Mouse (Mus musculus) lung, postnatal 14 days (tissue): ENCODE measurements around the gene Vwa8.
A peak's percentile ranks its signal among the peaks of the same experiment; 100 is the strongest.

Source experiments
- DNase-seq: peaks from one replicate; pipeline ENCODE4 v3.0.0; 2021

Gene Vwa8

GRCm38 (mm10) chr14:78848941-78849911, at the start of gene Vwa8:
Gene Vwa8, plus strand, starts transcription at chr14:78849052.
- DNase-seq, result peak; percentile 85

DNA sequence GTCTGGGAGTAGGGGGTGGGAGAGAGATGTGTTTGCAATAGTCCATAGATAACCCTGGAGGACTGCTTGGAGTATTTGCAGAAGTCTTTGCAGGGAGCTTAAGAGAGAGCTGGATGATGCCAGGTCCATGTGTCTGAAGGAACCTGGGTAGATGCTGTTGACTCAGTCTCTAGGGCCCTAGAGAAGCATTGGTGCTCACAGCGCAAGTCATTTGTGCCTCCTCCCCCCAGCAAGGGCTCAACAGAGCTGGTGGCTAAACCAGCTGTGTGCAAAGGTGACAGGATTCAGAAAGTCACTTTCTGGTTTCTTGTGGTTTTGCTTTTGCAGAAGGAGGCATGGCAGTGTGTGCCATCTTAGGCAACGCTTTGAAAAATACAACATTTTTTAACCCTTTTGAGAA, 46.5 kb upstream of the Vwa8 start:
- no peak for DNase-seq

- no peak for DNase-seq
Observed at GRCm38 (mm10) chr14:78803924-78804323, 44.9 kb upstream of the Vwa8 start.

DNA sequence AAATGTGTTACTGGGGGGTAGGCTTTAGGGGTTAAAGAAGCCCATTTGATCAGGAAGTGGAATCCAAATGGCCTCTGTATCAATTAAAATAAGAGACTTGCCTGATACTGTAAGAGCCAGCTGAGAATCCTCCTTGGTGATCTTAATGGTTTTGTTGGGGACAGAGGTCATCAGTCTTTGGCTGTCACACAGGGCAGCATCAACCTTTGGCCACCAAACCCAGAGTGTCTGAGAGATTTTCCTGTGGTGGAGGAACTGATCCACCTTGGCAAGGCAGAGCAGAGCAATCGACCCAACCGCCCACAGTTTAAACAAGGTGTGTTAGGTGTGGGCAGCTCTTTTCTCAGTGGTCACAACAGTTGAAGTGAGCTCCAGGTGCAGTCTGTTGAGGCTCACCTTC, 36.0 kb upstream of the Vwa8 start:
- no peak for DNase-seq

DNA sequence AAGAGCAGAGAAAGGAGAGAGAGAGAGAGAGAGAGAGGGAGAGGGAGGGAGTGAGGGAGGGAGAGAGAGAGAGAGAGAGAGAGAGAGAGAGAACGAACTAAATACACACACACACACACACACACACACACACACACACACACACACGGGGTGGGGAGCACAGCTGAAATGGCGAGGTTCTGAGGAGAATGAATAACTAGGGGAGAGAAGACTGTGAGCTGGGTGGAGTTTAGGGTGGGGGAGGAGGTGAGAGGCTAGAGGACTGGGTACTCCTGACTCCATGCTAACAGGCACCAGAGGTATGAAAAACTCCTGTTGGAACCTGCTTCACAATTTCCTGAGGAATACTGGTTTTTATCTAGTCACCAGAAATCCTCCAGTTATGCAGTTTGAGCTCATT, 32.4 kb upstream of the Vwa8 start:
- DNase-seq, result no peak

DNA sequence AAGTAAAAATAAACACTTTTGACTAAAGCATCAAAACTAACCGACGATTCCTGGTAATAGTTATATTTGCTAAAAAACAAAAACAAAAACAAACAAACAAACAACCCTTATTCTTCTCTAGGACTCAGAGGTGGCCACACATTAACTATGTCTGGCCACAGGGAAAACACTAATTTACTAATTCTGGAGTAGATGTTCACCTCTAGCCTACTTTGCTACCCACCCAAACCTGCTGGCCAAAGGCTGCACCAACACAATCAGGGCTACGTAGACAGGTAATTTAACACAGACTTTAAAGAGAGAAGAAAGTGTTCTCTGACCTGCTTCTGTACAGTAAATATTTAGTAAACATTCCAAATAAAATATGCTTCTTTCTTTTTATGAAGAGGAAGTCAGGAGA, 31.2 kb upstream of the Vwa8 start:
- no peak for DNase-seq

GRCm38 (mm10) chr14:78818406-78818805, 30.4 kb upstream of the Vwa8 start:
- no peak for DNase-seq

GRCm38 (mm10) chr14:78824013-78824412, 24.8 kb upstream of the Vwa8 start:
- no peak for DNase-seq

DNA sequence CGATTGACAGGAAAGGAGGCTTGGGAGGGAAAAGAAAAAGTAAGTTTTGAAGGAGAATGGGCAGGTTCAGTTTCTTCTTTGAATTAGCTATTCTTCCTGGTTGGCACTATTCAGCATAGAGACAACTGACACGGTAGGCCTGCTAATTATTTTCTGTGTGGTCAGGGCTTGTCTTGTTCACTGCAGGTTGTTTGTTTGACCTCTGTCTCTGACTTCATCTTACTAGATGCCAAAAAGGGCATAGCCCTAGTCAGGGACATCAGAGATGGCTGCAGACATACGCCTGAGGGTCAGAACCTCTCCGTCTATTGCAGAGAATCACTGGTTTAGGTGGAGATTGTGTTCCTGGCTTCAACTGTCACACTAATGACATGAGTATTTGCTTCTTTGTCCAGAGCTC, 24.3 kb upstream of the Vwa8 start:
- no peak for DNase-seq

DNA sequence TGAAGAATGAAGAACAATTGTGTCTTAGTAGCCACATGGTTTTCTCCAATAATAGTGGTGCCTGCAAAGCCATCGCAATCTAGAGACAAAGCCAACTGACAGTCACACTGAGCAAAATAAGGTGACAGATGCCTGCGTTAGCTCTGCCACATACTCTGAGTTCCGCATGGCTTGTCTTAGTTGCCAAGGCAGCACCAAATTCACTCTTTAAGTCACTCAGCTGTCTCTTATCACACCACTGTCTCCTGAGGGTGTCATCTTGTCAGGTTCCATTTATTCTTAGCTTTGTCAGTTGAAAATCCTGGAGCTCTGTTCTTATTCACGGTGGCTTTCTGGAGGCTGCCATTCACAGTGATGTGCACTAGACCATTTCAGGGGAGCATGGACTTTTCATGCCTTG, 17.7 kb upstream of the Vwa8 start:
- DNase-seq, result no peak

DNA sequence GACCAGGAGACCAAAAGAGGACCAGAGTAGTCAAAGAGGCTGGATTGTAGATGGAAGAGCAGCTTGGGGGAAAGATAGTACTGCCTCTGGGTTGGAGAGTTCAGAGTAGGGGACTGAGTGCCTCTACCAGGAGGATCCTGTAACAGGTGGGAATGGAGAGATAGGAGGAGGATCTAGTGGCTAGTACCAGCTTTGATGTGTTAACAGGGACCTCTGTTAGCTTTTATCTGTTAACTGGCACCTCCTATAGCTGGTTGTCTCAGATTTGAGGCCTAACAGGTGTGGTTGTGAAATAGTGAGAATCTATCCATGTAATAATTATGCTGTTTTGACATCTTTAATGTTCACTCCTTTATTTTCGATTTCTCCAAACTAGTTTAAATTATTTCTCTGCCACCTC, 904 bp upstream of the Vwa8 start:
- DNase-seq, result no peak

DNA sequence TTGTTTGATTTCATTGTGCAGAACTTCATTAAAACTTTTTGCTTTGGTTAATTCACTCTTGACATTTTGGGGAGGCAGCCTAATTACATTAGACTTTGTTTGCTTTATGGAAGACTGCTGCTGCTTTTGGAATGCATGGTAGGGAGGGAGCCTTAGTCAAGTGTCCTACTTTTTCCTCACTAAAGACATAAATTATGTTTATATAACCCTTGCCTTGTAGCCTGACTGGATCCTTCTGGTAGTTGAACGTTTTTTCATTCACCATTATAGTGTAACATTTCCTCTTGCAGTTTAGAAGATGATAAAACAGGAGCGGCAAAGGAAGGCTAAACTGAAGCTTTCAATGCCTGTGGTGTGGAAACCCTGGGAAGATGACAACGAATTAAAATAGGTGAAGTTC, 375 bp upstream of the Vwa8 start:
- no peak for DNase-seq

DNA sequence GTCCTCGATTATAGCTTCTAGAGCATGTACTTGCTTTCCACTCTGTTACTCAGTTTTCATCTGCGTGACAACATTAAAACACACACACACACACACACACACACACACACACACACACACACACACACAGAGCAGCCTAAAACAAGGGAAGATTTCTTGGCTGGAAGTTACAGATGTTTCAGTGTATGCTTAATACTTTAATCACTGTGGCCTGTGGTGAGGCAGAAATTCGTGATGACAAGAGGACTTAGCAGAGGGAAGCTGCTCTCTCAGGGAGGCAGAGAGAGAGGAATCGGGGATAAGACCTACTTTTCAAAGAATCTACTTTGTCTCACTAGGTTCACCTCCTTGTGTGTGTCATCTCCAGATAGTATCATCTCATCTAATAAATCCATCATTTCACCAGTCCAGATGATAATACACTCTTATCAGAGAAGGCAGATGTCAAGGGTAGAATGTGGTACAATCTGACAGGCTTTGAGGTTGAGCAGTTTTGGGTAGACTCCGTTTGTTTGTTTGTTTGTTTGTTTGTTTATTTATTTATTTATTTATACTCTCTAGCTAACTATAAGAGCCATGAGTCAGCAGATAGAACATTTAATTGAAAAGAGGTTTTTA, 1.2 kb downstream of the Vwa8 start:
- DNase-seq, result no peak

DNA sequence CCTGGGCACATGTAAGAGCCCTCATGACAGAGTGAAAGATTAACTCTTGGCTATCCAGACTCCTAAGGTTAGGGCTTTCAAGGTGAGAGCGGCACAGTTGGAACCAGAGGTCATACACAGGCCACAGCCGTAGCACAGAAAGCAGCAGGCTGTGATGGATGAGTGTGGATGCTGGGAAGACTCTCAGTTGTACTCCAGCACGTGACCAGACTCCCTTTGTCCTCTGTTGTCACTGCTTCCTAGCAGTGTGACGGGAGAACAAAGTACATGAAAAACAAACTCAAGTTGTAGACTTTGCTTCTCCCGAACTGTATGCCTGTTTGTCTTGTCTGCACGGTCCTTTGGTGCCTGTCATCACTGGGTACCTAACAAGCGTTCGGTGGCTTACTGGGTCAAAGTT, 1.8 kb downstream of the Vwa8 start:
- no peak for DNase-seq

- DNase-seq, result no peak
Observed at GRCm38 (mm10) chr14:78851366-78851765, 2.5 kb downstream of the Vwa8 start.

DNA sequence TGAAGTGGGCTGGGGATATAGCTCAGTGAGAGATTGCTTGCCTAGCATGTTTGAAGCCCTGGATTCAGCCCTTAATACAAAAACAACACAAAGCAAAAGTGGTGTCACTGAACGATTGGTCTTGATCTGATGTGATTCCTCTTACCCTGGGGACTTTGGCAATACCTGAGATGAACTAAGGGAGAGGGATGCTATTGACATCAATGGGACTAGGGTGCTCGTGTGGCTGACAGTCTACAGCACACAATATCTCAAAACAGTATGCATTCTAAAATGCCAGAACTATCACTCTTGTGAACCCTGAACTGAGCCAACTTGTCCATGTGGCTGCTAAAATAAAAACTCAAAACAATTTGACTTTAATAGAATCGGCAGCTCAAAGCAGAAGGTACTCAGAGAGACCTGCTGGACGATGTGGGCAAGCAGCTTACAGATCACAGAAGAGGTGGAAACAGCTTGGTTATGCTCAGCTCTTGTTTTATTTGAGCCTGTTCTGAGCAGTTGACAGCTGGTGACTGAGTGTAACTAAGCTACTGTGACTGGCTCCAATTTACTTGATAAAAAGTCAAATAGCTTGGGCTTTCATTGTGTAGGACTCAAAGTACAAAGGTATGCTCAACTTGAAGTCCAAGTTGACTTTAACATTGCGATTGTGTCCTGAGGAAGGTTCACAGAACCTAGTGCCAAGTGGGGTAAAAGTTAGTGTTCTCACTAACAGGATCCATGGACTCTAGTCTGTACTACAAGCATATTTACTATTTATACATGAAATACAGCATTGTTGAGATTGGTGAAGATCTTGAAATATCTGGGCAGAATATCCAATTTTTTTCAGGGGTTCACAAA, 3.8 kb downstream of the Vwa8 start:
- DNase-seq, result no peak

- DNase-seq, result no peak
Observed at GRCm38 (mm10) chr14:78861156-78861555, 12.3 kb downstream of the Vwa8 start.

DNA sequence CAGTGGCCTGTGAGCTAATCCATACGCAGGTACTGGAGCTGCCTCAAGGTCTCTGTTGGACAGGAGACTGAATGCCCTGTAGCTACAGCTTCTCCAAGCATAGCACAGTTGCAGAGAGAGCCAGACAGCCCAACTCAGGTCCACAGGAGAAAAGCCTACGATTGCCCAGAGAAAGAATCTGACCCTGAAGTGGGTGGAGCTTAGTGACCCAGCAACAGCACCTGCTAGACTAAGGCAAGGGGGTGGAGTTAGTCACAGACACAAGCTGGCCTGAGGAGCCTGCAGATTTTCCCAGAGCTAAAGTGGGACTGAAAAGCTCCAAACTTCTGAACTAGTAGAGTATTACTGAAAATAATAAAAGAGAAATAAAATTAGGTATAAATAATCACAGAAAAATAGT, 21.2 kb downstream of the Vwa8 start:
- DNase-seq, result no peak

- no peak for DNase-seq
Observed at GRCm38 (mm10) chr14:78877176-78877575, 28.3 kb downstream of the Vwa8 start.

DNA sequence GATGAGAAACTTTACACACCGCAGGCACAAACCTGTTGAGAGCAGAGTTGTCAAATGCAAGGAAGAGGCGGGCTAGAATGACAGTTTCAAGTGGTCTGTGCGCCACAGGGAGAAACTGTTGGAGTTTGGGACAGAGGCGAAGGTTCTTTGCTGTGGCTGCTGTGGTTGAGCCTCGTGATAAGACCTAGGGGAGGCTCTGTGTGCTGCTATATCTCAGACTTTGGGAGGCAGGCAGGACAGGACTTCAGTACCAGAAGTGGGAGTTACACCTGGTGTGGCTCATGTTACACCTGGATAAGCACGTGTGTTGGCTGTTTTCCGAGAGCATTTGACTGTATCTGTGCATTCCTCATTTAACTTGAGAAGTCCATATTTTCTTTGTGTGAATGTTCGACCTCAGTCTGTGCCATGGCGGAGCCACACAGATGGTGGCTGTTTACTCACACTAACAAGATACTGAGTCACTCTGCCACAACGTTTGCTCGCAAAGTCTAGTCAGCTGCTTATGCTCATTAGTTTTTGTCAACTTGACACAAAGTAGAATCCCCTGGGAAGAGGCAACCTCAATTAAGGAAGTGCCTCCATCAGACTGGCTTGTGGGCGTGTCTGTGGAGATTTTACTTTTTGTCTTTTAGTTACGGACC, 29.7 kb downstream of the Vwa8 start:
- no peak for DNase-seq

- no peak for DNase-seq
Observed at GRCm38 (mm10) chr14:78880879-78881278, 32.0 kb downstream of the Vwa8 start.

- DNase-seq, result no peak
Observed at GRCm38 (mm10) chr14:78881563-78881962, 32.7 kb downstream of the Vwa8 start.
